Mouse (Mus musculus) monocyte, adult 5-6 weeks (primary cell): ENCODE measurements at regions not wholly inside any gene's neighbourhood (a gene's known extent, or its start where the extent isn't known, plus 50 kb on each side); places are given as distances from the start of the nearest gene placed in this dataset.
A peak's percentile ranks its signal among the peaks of the same experiment; 100 is the strongest.

ENCODE experiments used
- ATAC-seq: fragments of 153-309, 156-312 bp; replicated peaks from 2 replicates; pipeline ENCODE4 v1.8.0; 2017; ENCODE audit warnings: mild to moderate bottlenecking; ENCODE audit not compliant: low TSS enrichment, insufficient number of reproducible peaks, severe bottlenecking, poor library complexity, low FRiP score

DNA sequence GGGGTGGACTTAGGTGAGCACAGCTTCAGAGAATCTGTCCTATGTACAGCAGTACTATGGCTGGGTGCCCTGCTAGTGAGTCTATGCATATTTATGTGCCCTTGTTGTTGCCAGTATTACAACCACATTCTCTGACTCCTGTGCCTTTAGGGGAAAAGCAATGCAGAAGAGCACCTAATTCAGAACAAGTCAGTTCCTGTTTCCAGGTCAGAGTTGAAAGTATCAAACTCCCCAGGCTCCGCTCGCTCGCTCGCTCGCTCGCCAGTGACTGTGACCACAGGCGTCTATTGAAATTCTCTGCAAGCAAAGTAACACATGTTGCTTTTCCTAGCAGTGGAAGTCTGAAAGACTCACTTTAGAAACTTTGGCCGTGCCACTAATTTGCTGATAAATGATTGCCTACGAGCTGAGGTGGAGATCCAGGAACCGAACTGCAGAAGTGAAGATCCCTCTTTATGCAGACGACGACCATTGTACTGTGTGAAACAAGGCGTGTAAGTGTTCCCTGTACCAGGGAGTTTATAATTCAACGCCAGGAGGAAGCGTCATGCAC lies 129.8 kb downstream of the Cd24a start:
- ATAC-seq, result 0 out of 2 replicates have a peak, but pooled peaks have one; percentile 5

DNA sequence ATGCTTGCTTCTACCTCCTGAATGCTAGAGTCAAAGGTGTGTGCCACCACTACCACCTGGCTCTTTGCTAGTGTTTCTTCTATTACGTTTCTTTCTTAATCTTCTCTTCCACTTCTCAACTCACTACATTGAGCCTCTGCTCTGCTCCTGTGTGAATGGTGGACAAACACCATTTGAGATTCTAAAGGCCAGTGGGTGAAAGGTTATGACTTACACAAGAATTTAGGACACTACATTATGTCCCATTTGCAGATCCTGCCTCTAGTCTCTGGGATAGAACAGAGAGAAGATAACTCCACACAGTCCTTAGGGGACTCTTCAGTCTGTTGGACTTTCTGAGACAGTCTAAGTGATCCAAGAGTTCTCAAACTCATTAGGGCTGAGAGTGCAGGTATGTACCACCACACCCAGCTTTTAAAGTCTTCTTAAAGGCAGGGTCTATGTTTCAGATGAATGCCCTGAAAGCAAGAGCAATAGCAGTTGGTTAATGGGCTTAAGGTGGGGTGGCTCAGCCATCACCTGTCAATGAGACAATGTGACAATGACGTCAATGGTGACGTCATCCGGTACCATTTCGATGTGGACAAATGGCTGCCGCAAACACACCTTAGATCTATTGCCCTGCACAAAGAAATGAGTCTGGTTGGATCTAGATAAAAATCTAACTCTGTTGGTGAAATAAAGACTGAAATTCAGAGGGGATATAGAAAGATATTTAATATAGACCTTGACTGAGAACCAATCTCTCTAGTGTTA lies 131.4 kb downstream of the Cd24a start:
- ATAC-seq, result no peak

DNA sequence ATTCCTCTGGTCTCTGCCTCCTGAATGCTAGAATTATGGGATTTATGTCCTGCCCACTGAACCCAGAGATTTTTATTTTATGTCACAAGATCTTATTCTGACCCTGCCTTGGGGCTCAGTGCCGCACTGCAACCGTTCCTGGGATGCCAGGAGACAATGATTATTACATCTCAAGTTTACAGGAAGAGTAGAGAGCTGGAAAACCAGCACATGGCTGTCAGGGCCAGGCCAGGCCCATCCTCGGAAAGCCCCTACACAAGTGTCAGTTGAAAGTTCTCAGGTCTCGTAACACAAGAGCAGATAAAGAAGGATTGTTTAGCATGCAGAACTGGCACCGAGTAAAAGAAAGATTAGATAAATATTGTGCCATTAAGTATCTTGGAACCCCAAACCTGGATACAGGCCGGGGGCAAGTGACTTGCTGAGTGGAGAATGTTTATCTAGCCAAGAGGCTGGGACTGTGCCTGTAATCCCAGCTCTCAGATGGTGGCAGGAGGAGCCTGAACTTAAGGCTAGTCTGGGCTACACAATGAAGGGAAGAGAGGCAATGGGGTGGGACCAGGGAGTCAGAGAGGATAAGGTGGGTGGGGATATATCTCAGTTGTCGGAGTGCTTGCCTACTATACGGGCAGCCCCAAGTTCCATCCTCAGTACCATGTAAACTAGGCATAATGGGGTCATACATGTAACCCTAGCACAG lies 132.3 kb downstream of the Cd24a start:
- no peak for ATAC-seq

DNA sequence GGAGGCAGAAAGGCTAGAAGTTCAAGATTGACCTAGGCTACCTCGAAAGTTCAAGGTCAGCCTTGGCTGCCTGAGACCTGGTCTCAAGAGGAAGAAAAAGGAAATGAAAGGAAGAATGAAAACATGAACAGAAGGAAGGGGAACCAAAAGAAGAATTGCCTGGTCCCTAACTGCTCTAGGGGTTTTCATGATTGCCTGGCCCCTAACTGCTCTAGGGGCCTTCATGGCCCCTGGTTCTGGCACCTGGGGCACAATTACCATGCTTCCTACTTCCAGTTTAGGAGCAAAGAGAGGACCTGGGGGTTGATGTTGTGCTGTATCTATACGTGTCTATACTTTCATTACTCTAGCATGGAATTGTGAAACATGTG lies 132.8 kb downstream of the Cd24a start:
- no peak for ATAC-seq

DNA sequence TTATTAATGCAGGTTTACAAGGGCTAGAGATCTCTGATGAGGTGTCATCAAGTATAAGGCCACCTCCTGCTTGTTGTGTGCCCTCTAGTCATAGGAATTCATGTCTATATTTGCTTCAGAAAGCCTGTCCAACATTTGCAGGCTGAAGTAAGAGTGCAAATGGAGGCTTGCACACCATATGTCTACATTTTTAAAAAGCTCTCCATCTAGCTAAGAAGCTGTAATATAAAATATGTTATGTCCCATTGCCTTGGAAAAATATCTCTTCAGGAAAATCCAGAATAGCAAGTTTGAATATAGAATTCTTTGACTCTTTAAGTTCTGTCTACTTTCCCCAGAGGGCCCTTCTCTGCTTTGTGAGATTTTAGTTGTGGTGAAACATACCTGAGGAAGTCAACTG lies 134.6 kb downstream of the Cd24a start:
- no peak for ATAC-seq

DNA sequence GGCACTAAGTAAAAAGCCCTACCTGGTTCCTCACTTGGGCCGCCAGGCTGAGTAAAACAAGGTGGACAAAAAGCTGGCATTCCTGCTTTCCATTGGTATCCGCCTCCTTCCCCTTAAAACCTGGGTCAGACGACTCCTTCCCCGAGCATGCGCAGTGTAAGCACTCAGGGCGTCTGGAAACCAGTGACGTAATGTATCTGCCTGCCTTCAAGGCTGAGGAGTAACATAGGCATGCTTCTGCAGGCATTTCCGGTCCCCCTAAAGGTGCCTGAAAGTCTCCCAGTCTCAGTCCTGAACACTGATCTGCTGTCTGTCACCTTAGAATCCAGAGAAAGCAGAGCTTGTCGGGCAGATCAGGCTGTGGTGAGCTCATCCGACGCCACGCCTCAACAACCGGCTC lies 140.7 kb downstream of the Cd24a start:
- no peak for ATAC-seq

DNA sequence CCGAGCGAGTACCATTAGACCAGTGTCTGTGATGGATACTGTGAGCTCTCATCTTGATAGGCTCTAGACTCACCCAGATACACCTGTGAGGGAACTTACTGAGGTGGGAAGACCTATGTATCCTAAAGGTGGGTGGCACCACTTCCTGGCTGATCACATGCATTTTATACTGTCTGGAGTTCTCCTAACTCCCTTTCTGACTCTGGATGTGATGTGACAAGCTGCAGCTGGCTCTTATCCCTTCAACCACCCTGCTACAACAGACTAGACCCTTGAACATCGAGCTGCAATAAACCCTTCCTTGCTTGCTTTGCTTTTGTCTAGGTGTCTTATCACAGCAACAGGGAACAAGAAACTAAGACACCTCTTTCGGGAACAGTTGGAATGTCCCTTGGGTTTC lies 143.3 kb downstream of the Cd24a start:
- no peak for ATAC-seq

DNA sequence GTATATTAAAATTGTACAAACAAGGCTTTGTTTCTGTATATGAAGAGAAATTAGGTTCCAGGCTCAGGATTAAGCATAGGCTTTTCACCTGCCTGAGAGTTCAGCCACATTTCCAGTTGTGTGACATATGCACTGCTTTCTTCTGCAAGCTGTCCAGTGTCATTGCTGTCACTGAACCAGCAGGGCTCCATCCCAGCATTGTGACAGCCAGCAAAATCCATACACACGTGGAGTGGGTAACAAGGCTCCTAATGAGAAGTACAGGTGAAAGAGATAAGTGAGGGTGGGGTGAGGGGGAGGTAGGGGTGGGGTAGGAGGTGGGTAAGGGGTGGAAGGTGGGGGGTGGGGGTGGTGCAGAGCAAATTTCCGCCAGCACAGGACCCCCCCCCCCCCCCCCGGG lies 144.1 kb downstream of the Cd24a start:
- ATAC-seq, result no peak

DNA sequence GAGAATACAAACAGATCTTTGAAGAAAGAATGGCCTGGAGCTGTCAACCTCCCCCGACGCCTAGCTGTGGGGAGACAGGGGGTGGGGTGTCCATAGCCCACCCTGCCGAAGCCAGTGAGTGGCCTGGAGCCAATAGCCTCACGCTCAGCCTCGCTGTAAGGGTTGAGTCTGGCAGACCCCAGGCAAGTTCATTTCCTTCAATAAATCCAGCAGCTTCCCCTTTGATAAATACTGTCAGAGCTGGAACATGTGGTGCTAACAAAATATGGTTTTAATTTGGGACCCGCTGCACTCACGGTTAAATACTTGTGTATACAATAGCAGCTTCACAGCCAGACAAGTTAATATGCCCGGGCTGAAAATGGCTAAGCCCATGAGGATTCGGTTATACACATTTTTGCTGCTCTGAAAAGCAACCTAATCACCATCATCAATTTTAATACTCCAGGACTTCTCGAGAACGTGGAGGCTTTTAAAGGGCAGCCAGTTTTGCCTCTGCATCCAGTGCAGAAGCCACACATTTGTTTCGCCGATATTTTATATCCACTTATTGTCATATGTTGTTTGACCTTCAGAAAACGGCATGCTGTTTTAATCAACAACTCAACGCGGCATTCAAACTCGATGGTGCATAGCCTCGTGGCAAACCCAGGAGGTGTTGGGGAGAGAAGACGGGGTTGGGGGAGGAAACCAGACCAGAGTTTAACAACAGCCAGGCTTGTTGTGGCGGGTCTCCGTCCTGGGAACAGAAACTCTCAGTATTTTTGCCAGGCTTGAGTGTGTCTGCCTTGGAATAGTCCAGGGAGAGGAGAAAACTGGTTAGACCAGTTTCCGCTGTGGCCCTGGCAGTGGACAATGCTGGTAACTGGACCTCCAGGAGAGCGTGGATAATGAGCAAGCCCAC lies 144.9 kb downstream of the Cd24a start:
- no peak for ATAC-seq

DNA sequence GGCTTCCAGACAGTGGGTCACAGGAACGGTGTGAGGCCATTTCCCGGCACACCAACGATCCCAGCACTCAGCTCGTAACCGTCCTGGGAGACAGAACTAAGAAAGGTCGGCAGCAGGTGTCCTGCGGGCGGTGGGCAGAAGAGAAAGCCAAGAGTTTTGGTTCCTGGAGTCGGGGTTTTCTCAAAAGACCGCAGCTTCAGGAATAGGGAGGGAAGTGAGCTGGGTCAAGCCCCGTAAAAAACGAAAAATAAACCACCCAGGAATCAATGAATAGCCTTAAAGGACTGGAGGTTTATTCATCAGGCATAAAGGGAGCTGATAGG lies 145.5 kb downstream of the Cd24a start:
- ATAC-seq, result no peak

DNA sequence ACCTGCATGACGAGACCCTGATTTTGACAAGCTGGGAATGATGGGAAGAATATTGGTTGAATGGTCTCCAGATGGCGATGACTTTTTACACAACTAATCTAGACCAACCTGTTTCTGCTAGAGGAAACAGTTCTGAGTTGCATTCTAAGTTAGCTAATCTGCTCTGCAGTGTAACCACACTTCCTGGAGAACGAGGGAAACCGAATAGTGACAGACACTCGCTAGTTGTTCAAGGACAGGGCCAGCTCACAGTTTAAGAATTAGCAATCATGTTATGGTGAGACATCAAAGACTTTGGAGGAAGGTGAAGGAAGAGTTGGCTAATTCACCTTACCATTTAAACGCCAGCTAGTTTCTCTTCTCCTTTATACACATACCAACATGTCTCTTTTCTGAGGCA lies 149.7 kb downstream of the Cd24a start:
- ATAC-seq, result no peak

DNA sequence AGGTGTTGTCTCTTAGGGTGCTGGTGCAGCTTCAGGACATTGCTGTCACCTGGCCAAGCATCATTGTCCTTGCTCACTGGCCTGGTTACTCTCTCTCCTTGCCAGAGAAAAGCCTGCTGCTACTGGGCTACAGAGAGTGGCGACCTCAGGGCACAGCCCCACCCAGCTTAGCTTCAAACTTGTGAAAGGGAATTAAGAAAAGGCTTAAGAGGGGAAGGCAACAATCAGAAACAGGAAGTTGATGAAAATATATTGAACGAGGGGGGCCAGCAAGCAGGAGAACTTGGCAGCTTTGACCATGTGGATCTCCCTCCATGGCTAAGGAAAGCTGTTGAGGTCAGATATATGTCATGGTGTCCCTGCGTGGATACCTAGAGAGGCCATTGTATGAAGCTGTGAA lies 151.1 kb downstream of the Cd24a start:
- peak; percentile 35; the same call in 1 of the 2 replicates for ATAC-seq

DNA sequence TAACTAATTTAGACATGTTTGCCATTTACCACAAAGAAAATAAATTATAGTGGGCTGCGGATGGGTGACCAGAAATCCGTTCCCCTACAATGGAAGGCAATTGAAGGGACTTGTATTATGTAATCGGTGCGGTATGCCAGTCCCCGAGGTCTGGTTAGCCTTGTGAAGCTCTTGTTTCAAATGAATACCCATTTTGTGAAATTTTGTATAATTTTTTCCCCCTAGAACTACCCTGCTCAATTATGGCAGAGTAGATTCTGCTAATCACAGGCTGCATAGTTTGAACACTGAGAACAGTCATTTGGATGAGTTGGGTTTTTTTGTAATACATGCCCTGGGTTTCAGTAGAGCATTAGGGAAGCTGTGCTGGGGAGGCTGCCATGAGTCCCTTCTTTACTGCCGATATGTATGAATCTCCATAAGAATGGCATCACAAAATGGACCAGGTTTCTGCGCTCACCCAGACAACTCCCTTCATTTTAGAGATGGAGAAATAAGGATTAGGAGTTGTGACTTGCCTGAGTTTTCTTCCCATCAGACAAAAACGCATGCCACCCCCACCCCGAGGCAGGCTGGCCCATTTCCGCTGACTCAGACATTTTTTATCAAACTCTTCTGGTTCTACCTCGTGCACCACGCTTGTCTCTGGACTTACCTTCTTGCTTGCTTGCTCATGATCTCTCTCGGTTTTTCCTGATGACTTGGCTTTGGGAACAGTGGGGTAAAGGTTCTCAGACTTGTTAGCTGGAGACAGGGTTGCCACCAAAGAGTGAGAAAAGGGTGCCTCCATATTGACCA lies 155.7 kb downstream of the Cd24a start:
- ATAC-seq, result no peak

DNA sequence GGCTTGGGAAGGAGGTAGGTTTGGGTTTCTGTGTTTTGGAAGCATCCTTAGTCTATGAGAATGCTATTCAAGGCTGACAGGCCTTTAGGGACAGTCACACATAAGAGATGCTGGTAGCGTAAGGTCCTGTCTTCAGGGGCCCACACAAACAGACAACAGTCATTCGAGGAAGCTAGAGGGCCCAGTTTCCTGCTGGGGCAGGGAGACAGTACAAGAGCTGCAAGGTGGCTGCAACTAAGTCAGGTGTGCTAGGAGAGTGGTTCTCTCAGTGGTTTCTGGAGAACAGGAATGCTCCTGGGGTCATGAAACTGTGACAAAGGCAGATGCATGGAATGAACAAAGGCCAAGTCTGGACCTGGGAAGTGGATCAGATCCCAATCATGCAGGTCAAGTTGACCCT lies 161.1 kb downstream of the Cd24a start:
- ATAC-seq, result no peak

DNA sequence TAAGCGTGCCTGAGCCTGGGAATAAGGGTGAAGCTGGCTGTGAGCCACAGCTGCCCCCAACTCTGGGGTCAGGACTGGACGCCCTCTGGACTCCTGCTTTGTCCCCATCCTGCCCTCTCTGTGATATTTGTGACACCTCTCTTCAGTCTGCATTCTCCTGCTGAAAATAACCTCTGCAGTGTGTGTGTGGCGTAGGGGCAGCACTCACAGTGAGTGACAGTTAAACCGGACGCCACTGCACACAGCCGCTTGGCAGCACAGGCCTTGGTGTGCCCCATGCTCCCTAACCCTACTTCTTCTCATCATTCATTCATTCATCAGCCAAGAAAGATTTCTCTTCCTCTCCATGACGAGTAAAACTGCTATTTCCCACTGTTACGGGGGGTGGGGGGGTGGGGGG lies 161.6 kb downstream of the Cd24a start:
- no peak for ATAC-seq

DNA sequence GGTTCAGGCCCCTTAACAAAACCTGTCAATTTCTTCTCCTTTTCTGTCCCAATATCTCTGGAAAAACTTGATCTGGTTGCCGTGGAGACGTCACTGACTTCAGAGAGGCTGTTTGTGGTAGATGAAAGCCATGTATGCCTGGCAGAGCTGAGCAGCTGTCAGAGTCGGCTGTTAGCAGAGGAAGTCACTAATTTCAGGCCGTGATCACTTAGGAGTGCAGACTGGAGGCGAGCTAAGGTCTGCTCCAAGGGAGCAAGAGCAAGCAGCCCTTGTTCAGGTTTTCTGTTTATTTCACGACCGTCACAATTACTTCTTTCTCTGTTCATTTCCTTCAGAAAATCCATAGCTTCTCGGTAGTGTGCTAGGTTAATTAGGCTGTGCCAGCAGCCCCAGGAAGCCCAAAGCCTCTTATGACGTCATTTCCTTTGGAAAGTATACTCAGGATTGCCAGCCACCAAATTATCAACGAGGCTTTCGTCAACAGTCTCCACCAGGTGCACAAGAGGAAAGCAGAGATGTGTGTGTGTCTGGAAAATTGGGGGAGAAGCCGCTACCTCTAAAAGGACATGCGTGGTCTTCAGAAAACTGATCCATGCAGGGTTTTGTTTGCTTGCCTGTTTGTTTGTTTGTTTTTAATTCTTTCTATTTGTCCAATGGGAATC lies 161.2 kb downstream of the Qrsl1 start:
- 0 out of 2 replicates have a peak, but pooled peaks have one; percentile 11 for ATAC-seq

DNA sequence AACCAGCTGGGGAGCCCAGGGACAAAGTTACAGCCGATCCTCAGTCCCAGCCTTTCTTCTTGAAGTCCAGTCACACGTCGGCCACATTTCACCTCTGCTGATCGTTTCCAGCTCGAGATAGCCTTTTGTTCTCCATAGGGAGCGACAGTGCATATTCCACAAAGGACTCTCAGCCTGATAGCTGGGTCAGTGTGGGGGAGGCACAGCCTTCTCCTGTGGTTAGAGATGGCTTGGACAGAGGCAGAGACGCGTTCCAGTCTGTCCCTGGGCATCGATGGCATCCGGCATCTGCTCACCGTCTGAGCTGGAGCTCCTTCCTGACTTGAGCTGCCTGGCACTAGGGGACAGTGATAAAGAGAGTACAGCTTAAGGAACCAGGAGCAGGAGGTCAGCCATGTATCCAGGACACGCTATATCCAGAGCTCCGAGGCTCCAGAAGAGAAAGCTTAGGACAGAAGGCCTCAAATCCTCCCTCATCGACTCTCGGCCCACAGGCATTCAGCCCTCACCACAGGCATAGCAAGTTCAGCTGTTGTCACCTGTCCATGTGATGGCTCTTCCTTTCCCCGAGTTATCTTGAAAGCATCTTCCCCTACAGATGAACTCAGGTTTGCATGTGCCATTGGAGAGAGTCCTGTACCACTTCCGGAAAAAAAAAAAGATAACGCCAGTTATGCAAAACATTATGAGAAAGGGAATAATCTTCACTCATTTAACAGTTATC lies 160.0 kb downstream of the Qrsl1 start:
- no peak for ATAC-seq
